Mouse (Mus musculus): ENCODE results near the gene Rhog.

DNA sequence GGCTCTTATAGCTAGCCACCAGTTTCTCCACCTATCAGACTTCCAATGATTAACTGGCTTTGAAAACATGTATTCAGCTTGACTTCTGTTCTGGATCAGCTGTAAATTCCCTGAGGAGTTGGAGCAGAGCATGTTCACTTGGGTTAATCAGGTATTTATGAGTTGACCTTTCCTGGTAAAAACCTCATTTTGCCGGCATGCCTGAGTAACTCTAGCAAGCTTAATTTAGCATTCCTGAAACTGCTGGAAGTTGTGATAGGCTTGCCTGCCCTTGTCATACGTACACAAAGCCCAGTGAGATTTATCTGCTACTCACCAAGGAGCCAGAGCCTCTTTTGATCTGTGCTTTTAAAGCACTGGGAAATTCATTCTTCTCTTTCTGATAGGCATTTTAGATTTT, 37.4 kb upstream of the Rhog start:
- no peak for TF ChIP-seq CTCF (IDR thresholded peaks at IDR 0.05; ENCODE audit: borderline replicate concordance, insufficient read depth, low read length)
- no peak for TF ChIP-seq POLR2A (IDR thresholded peaks at IDR 0.05; ENCODE audit: low read depth, low read length)
